Mouse (Mus musculus): Measurements from ENCODE around the gene Olfr1158.
"Not testable (repeated sequence)": the region's sequence is repeated elsewhere in the genome, so short reads cannot be mapped to it uniquely, and the experiment has no call there.

Gene Olfr1158

DNA sequence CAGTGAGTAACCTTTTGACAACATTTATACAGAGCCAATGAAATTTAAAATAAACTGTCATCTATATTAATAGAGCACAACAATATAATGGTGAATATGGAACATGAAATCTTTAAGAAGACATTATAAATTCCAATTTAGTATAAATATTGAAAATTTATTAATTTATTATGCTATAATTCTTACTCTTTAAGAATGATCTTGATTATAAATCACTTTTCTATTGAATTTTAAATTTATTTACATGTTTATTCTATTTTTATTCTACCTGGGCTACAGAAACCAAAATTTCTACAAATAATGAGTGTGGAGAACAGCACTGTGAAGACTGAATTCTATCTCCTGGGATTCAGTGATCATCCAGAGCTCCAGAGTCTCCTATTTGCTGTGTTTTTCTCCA, at the start of gene Olfr1158:
Olfr1158 (plus strand) TSS at position 301 of the 400 bp plus-strand sequence.
- in situ Hi-C loops (cut with MboI; ENCODE audit: unreplicated experiment in 2 of 2) = no loop called here

DNA sequence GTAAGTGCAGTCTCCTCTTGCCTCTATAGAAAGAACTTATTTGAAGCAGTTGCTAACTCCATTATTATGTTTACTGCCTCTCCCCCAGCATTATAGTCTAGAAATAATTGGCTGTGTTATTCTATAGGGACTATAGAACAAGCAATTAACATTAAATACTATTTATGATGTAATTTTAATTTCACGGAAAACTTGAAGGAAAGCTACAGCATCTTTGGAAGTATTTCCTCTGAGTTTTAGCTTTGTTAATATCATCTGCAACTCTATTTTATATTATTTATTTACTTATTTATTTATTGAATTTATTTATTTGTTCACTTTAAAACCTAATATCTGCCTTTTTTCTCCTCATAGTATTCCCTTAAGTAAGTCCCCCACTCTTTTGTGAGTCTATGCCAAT, 44.9 kb upstream of the Olfr1158 start, which contains the start of gene Olfr1155:
Olfr1155 (minus strand) TSS at position 101 of the 400 bp plus-strand sequence.
- in situ Hi-C loops (cut with MboI; ENCODE audit: unreplicated experiment in 2 of 2) = no loop called here

DNA sequence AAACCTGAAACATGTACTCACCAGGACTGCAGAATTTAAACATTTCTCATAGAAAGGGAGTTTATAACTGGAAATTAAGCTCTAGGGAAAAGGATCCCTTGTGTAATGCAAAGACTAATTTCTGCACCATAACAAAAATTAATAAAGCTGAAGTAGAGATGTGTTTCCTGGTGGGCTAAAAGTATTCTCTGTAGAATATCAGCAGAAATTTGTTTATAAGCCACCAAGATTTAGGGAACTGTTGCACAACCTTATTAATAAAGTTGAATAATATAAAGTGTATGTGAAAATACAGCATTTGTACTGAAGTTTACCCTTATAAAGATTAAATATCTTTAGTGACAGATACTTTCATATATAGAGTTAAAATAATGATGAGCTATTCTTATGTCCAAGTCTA, 36.9 kb upstream of the Olfr1158 start, which contains the start of gene Olfr1156:
Olfr1156 (minus strand) TSS at position 101 of the 400 bp plus-strand sequence.
- in situ Hi-C loops (cut with MboI; ENCODE audit: unreplicated experiment in 2 of 2) = no loop called here

GRCm38 (mm10) chr2:87968199-87968598, 21.7 kb upstream of the Olfr1158 start, which contains the start of gene Olfr1157:
Gene Olfr1157 (minus strand): TSS chr2:87968299.
- in situ Hi-C loops (cut with MboI; ENCODE audit: unreplicated experiment in 2 of 2) = no loop called here

DNA sequence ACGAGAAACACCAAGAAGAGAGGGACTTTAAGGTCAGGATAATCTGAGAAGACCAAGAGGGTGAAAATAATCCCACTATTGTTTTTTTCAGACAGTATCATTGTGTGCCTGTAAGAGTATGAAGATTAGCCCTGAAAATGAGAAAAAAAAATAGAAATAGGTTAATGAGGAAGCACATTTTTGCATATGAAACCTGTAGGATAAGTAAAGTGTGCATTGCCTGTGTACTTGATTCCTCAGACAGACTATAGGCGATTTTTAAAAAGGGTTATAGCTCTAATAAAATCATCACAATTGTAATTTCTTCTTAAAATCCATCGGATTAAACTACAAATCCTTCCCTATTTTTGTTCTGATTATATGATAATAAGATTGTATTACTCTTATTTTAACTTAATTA, 15.3 kb upstream of the Olfr1158 start, which contains the start of gene Olfr74:
Olfr74 (minus strand) TSS at position 101 of the 400 bp plus-strand sequence.
- in situ Hi-C loops (cut with MboI; ENCODE audit: unreplicated experiment in 2 of 2) = no loop called here

- in situ Hi-C loops (cut with MboI; ENCODE audit: unreplicated experiment in 2 of 2) = no loop called here
Measured at GRCm38 (mm10) chr2:88007515-88008318, 17.8 kb downstream of the Olfr1158 start, which contains the start of gene Olfr1160. Gene Olfr1160 (minus strand): TSS chr2:88008268.

GRCm38 (mm10) chr2:88022474-88022873, 32.6 kb downstream of the Olfr1158 start, which contains the start of gene Olfr1161:
Gene Olfr1161 (plus strand): TSS chr2:88022774.
- in situ Hi-C loops (cut with MboI; ENCODE audit: unreplicated experiment in 2 of 2) = not testable (repeated sequence)

GRCm38 (mm10) chr2:88037599-88037998, 47.7 kb downstream of the Olfr1158 start, which contains the start of gene Olfr73:
Gene Olfr73 (minus strand): TSS chr2:88037699.
- in situ Hi-C loops (cut with MboI; ENCODE audit: unreplicated experiment in 2 of 2) = no loop called here

Measured in v-Abl transformed pro-B cells (cell line).